Mouse (Mus musculus) stomach, embryonic 14.5 days (tissue): ENCODE results near the gene Zbtb1. TPM values are rescaled to one million over a fixed set of nuclear protein-coding genes. Genes with fewer than 3 reads are reported as not detected.
"Not testable (repeated sequence)": the region's sequence is repeated elsewhere in the genome, so short reads cannot be mapped to it uniquely, and the experiment has no call there.

ENCODE experiments used
- ATAC-seq: fragments of 200-750 bp; cut with Nextera tagmentation; 2 replicates; pipeline ENCODE4 v1.8.0; 2017; ENCODE audit warnings: low read depth, moderate TSS enrichment; ENCODE audit not compliant: insufficient number of reproducible peaks, insufficient read depth, low FRiP score
- H3K27ac ChIP-seq: fragments of 300-500 bp; sonication (generic); 2 replicates; pipeline ENCODE4 v1.5.1; 2014; ENCODE audit warnings: mild to moderate bottlenecking, low read length, moderate library complexity, mixed read lengths
- H3K27me3 ChIP-seq: fragments of 300-500 bp; sonication (generic); 2 replicates; pipeline ENCODE4 v1.6.1; 2014; ENCODE audit warnings: low read length, control low read depth, mixed read lengths; ENCODE audit not compliant: control insufficient read depth, insufficient read depth
- H3K36me3 ChIP-seq: fragments of 300-500 bp; sonication (generic); 2 replicates; pipeline ENCODE4 v1.6.1; 2014; ENCODE audit warnings: mild to moderate bottlenecking, control low read depth, low read length, moderate library complexity, mixed read lengths; ENCODE audit not compliant: control insufficient read depth, insufficient read depth
- H3K4me1 ChIP-seq: fragments of 300-500 bp; sonication (generic); 2 replicates; pipeline ENCODE4 v1.6.1; 2014; ENCODE audit warnings: low read length, control low read depth, mixed read lengths; ENCODE audit not compliant: control insufficient read depth, insufficient read depth
- H3K4me2 ChIP-seq: fragments of 300-500 bp; sonication (generic); replicated peaks from 2 replicates; pipeline ENCODE4 v1.6.1; 2014; ENCODE audit warnings: low read depth, low read length, control low read depth
- H3K4me3 ChIP-seq: fragments of 300-500 bp; sonication (generic); 2 replicates; pipeline ENCODE4 v1.5.1; 2014; ENCODE audit warnings: low read depth, low read length, control low read depth
- H3K9ac ChIP-seq: fragments of 300-500 bp; sonication (generic); replicated peaks from 2 replicates; pipeline ENCODE4 v1.6.1; 2014; ENCODE audit warnings: low read depth, mild to moderate bottlenecking, control low read depth, low read length, moderate library complexity, mixed read lengths
- H3K9me3 ChIP-seq: fragments of 300-500 bp; sonication (generic); 2 replicates; pipeline ENCODE4 v1.6.1; 2016; ENCODE audit warnings: low read depth, low read length, control low read depth; ENCODE audit not compliant: control insufficient read depth
- WGBS: fragments of 180-500 bp; shearing (Covaris S2); extraction: QIAGEN DNeasy Blood & Tissue Kit; methylation state at CpG from one replicate; pipeline ENCODE4 v1.1.7; 2014; 5-methylcytosine and 5-hydroxymethylcytosine counted together
- polyA plus RNA-seq: library from polyadenylated mRNA; unstranded; fragments of >200 nt; fragmentation: Nextera tagmentation; extraction: Ambion mirVana; gene quantifications from 2 replicates; pipeline ENCODE4 v1.2.1, GENCODE M21; 2014

Zbtb1 gene
- polyA plus RNA-seq, 1 experiment from 2014 or later = 11.8 TPM

GRCm38 (mm10) chr12:76427546-76427945, 57.5 kb downstream of the Zbtb1 start:
- 0 out of 2 replicates have a peak overlapping the region, but pooled peaks have one; percentile 7 for H3K4me2 ChIP-seq
- H3K36me3 ChIP-seq = no peaks in the 10 kb centered on the region
- WGBS = 45% methylated on average over 5 of the region's 5 CpGs
- ATAC-seq = no peak
- no peak overlapping the region for H3K4me3 ChIP-seq
- no peak overlapping the region for H3K9ac ChIP-seq
- no peak overlapping the region for H3K27ac ChIP-seq
- H3K9me3 ChIP-seq = no peaks in the 10 kb centered on the region
- no peaks in the 10 kb centered on the region for H3K4me1 ChIP-seq
- H3K27me3 ChIP-seq = no peaks in the 10 kb centered on the region

GRCm38 (mm10) chr12:76430879-76431406, 60.9 kb downstream of the Zbtb1 start:
- WGBS = 43% methylated on average over 5 of the region's 5 CpGs
- no peak overlapping the region for H3K4me2 ChIP-seq
- no peak overlapping the region for H3K4me3 ChIP-seq
- no peak for ATAC-seq
- H3K9me3 ChIP-seq = no peaks in the 10 kb centered on the region
- H3K36me3 ChIP-seq = no peaks in the 10 kb centered on the region
- H3K4me1 ChIP-seq = no peaks in the 10 kb centered on the region
- no peak overlapping the region for H3K27ac ChIP-seq
- no peaks in the 10 kb centered on the region for H3K27me3 ChIP-seq
- H3K9ac ChIP-seq = 0 out of 2 replicates have a peak overlapping the region, but pooled peaks have one; percentile 4

GRCm38 (mm10) chr12:76431431-76431830, 61.4 kb downstream of the Zbtb1 start:
- Histone ChIP-seq H3K27ac (no peak overlapping the region), H3K9me3 (no peaks in the 10 kb centered on the region), H3K4me1 (no peaks in the 10 kb centered on the region), H3K36me3 (no peaks in the 10 kb centered on the region), H3K4me3 (no peak overlapping the region), H3K27me3 (no peaks in the 10 kb centered on the region), H3K4me2 (no peak overlapping the region), H3K9ac (no peak overlapping the region)
- ATAC-seq = no peak
- WGBS = 66% methylated on average over 6 of the region's 6 CpGs

- no peak overlapping the region for H3K27ac ChIP-seq
- no peaks in the 10 kb centered on the region for H3K27me3 ChIP-seq
- H3K9me3 ChIP-seq = no peaks in the 10 kb centered on the region
- WGBS = 40% methylated on average over 7 of the region's 7 CpGs
- H3K4me2 ChIP-seq = no peak overlapping the region
- H3K4me1 ChIP-seq = no peaks in the 10 kb centered on the region
- no peak overlapping the region for H3K9ac ChIP-seq
- H3K4me3 ChIP-seq = no peak overlapping the region
- ATAC-seq = no peak
- no peaks in the 10 kb centered on the region for H3K36me3 ChIP-seq
Measured at GRCm38 (mm10) chr12:76434111-76434510, 64.0 kb downstream of the Zbtb1 start.

DNA sequence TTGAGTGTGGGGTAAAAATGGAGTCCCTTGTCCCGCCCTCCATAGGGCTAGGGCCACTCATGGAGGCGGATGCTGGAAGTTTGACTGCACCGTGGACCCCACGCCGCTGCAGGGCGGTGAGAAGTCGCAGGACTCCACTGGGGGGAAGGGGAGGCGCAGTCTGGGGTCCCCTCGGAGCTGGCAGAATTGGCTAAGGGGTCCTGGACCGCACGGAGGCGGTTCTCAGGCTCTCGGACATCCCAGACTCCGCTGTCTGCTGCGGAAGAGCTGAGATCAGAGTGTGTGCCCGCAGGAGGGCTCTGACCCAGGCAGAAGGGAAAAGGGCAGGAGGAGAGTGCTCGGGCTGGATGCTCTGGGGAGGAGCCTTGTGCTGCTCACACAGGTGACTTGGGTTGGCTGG, 65.0 kb downstream of the Zbtb1 start:
- H3K36me3 ChIP-seq = no peaks in the 10 kb centered on the region
- no peaks in the 10 kb centered on the region for H3K4me1 ChIP-seq
- H3K9me3 ChIP-seq = no peaks in the 10 kb centered on the region
- peak overlapping the region; percentile 36 for H3K4me3 ChIP-seq
- 2% methylated on average over 17 of the region's 17 CpGs for WGBS
- no peaks in the 10 kb centered on the region for H3K27me3 ChIP-seq
- no peak for ATAC-seq
- H3K9ac ChIP-seq = peak overlapping the region; percentile 33
- no peak overlapping the region for H3K27ac ChIP-seq
- H3K4me2 ChIP-seq = peak overlapping the region; percentile 78

GRCm38 (mm10) chr12:76435549-76435948, 65.5 kb downstream of the Zbtb1 start:
- 38% methylated on average over 8 of the region's 8 CpGs for WGBS
- peak overlapping the region; percentile 78 for H3K4me2 ChIP-seq
- H3K4me1 ChIP-seq = no peaks in the 10 kb centered on the region
- H3K36me3 ChIP-seq = no peaks in the 10 kb centered on the region
- ATAC-seq = no peak
- no peaks in the 10 kb centered on the region for H3K27me3 ChIP-seq
- peak overlapping the region; percentile 36; the same call in 1 of the 2 replicates for H3K4me3 ChIP-seq
- H3K9ac ChIP-seq = no peak overlapping the region
- H3K9me3 ChIP-seq = no peaks in the 10 kb centered on the region
- H3K27ac ChIP-seq = no peak overlapping the region

- 80% methylated on average over 6 of the region's 6 CpGs for WGBS
- ATAC-seq, H3K4me1 ChIP-seq, H3K9me3 ChIP-seq, H3K9ac ChIP-seq, H3K27me3 ChIP-seq, H3K4me2 ChIP-seq, H3K4me3 ChIP-seq, H3K27ac ChIP-seq, H3K36me3 ChIP-seq: not testable (repeated sequence)
Measured at GRCm38 (mm10) chr12:76443488-76443887, 73.4 kb downstream of the Zbtb1 start.

GRCm38 (mm10) chr12:76444359-76444772, 74.3 kb downstream of the Zbtb1 start:
- Histone ChIP-seq H3K36me3 (no peaks in the 10 kb centered on the region), H3K4me2 (no peak overlapping the region), H3K27ac (no peak overlapping the region), H3K27me3 (no peaks in the 10 kb centered on the region), H3K4me1 (no peaks in the 10 kb centered on the region), H3K9me3 (no peaks in the 10 kb centered on the region), H3K9ac (no peak overlapping the region), H3K4me3 (no peak overlapping the region)
- ATAC-seq = no peak
- 55% methylated on average over 10 of the region's 10 CpGs for WGBS

DNA sequence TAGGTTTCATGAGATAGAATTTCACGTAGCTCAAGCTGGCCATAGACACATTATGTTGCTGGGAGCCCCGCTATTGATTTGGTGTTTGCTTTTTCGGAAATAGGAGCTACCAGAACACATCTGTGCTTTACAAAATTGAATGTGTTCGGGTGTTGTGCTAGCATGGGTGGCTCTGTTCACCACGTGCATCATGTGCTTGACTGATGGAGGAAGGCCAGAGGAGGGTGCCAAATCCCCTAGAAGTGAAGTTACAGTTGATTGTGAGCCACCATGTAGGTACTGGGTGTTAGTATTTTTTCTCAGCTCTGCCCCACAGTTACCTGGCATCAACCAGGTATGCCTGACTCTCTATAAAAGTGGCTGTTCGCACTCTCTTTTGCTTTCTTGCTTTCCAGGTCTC, 74.8 kb downstream of the Zbtb1 start:
- Histone ChIP-seq H3K9me3 (no peaks in the 10 kb centered on the region), H3K4me1 (no peaks in the 10 kb centered on the region), H3K4me3 (no peak overlapping the region), H3K27me3 (no peaks in the 10 kb centered on the region), H3K9ac (no peak overlapping the region), H3K36me3 (no peaks in the 10 kb centered on the region), H3K4me2 (no peak overlapping the region), H3K27ac (no peak overlapping the region)
- ATAC-seq = no peak
- 80% methylated on average over 6 of the region's 6 CpGs for WGBS
